Mouse (Mus musculus) liver, adult 2 months (tissue): ENCODE measurements around the gene Rrp12. TPM values are rescaled to one million over a fixed set of nuclear protein-coding genes. Genes with fewer than 3 reads are reported as not detected.

Experiments used
- DNase-seq: peaks from one replicate; pipeline ENCODE4 v3.0.0-alpha.2; 2011; ENCODE audit warnings: low read depth, low spot score; ENCODE audit errors: extremely low read depth
- H3K27ac ChIP-seq: fragments of 200-500 bp; replicated peaks from 2 replicates; pipeline ENCODE4 v1.5.1; 2012; ENCODE audit warnings: low read depth, mild to moderate bottlenecking, control low read depth, inconsistent platforms, low read length; ENCODE audit not compliant: insufficient read depth
- H3K27me3 ChIP-seq: fragments of 200-500 bp; 2 replicates; pipeline ENCODE4 v1.6.1; 2012; ENCODE audit warnings: mild to moderate bottlenecking, moderate library complexity, low read length, inconsistent platforms; ENCODE audit not compliant: control insufficient read depth, insufficient read depth
- H3K36me3 ChIP-seq: fragments of 200-500 bp; 2 replicates; pipeline ENCODE4 v1.6.1; 2012; ENCODE audit warnings: low read length, inconsistent platforms; ENCODE audit not compliant: control insufficient read depth, insufficient read depth
- H3K4me1 ChIP-seq: fragments of 200-500 bp; 2 replicates; pipeline ENCODE4 v1.6.1; 2011; ENCODE audit warnings: low read length; ENCODE audit not compliant: control insufficient read depth, insufficient read depth
- H3K4me3 ChIP-seq: fragments of 200-500 bp; 2 replicates; pipeline ENCODE4 v1.5.1; 2011; ENCODE audit warnings: low read depth, mild to moderate bottlenecking, control low read depth, low read length, moderate library complexity; ENCODE audit not compliant: insufficient read depth
- H3K79me2 ChIP-seq: fragments of 200-500 bp; 2 replicates; pipeline ENCODE4 v1.6.1; 2012; ENCODE audit warnings: inconsistent platforms, mild to moderate bottlenecking, low read length, moderate library complexity; ENCODE audit not compliant: control insufficient read depth, insufficient read depth
- H3K9ac ChIP-seq: fragments of 200-500 bp; 2 replicates; pipeline ENCODE4 v1.6.1; 2012; ENCODE audit warnings: low read depth, mild to moderate bottlenecking, control low read depth, inconsistent platforms, low read length
- CTCF ChIP-seq: fragments of 200-500 bp; IDR thresholded peaks from 2 replicates; pipeline ENCODE4 v1.5.1; 2011; ENCODE audit warnings: low read depth, low read length, control low read depth
- POLR2A ChIP-seq: fragments of 200-500 bp; IDR thresholded peaks from 2 replicates; pipeline ENCODE4 v1.6.1; 2011; ENCODE audit warnings: low read length, control low read depth; ENCODE audit not compliant: insufficient read depth; ENCODE audit errors: extremely low read depth
- WGBS: fragments of 180-500 bp; shearing (Covaris S2); methylation state at CpG from one replicate; pipeline ENCODE4 v1.1.7; 2018; 5-methylcytosine and 5-hydroxymethylcytosine counted together
- polyA plus RNA-seq: library from polyadenylated mRNA; depleted of rRNA; stranded (reverse); fragments of >200 nt; gene quantifications from 2 replicates; pipeline ENCODE4 v1.2.3, GENCODE M21; 2012
- total RNA-seq: library from RNA; depleted of rRNA; stranded (reverse); fragments of >200 nt; gene quantifications from 2 replicates; pipeline ENCODE4 v1.2.3, GENCODE M21; 2014

Gene Rrp12
- total and polyA plus RNA-seq, 2 experiments = 1.4 to 4.1 TPM

GRCm38 (mm10) chr19:41844345-41844744 is 51.6 kb downstream of the Rrp12 start:
- Histone ChIP-seq H3K27ac (no peak overlapping the region), H3K79me2 (no peaks in the 10 kb centered on the region; the same call in 1 of the 2 replicates), H3K4me3 (no peak overlapping the region), H3K9ac (no peak overlapping the region), H3K36me3 (no peaks in the 10 kb centered on the region), H3K27me3 (no peaks in the 10 kb centered on the region), H3K4me1 (peaks cover 3% of the 10 kb centered on the region)
- no peak for DNase-seq
- TF ChIP-seq POLR2A = no peak
- TF ChIP-seq CTCF = peak; percentile 10; the same call in 1 of the 2 replicates
- WGBS = 90% methylated on average over 6 of the region's 6 CpGs

- Histone ChIP-seq H3K27me3 (no peaks in the 10 kb centered on the region), H3K9ac (no peak overlapping the region), H3K36me3 (no peaks in the 10 kb centered on the region), H3K4me3 (no peak overlapping the region), H3K79me2 (no peaks in the 10 kb centered on the region; the same call in 1 of the 2 replicates), H3K27ac (no peak overlapping the region), H3K4me1 (peaks cover 9% of the 10 kb centered on the region)
- DNase-seq = no peak
- WGBS = 86% methylated on average over 4 of the region's 4 CpGs
- TF ChIP-seq POLR2A (no peak), CTCF (no peak)
Measured at GRCm38 (mm10) chr19:41842706-41843105, 53.3 kb downstream of the Rrp12 start.

- Histone ChIP-seq H3K36me3 (no peaks in the 10 kb centered on the region), H3K27ac (no peak overlapping the region), H3K79me2 (no peaks in the 10 kb centered on the region; the same call in 1 of the 2 replicates), H3K4me3 (no peak overlapping the region), H3K4me1 (peaks cover 14% of the 10 kb centered on the region), H3K9ac (no peak overlapping the region), H3K27me3 (no peaks in the 10 kb centered on the region)
- DNase-seq = no peak
- 97% methylated on average over 4 of the region's 4 CpGs for WGBS
- TF ChIP-seq POLR2A = no peak
- no peak for TF ChIP-seq CTCF
Measured at GRCm38 (mm10) chr19:41842196-41842595, 53.8 kb downstream of the Rrp12 start.

- H3K36me3 ChIP-seq = no peaks in the 10 kb centered on the region
- H3K9ac ChIP-seq = no peak overlapping the region
- DNase-seq = no peak
- H3K4me3 ChIP-seq = no peak overlapping the region
- H3K27me3 ChIP-seq = no peaks in the 10 kb centered on the region
- 76% methylated on average over 7 of the region's 7 CpGs for WGBS
- H3K79me2 ChIP-seq = no peaks in the 10 kb centered on the region; the same call in 1 of the 2 replicates
- H3K4me1 ChIP-seq = peaks cover 14% of the 10 kb centered on the region
- TF ChIP-seq POLR2A (no peak), CTCF (no peak)
- H3K27ac ChIP-seq = no peak overlapping the region
Measured at GRCm38 (mm10) chr19:41841105-41841750, 54.7 kb downstream of the Rrp12 start.

GRCm38 (mm10) chr19:41839685-41840084 is 56.3 kb downstream of the Rrp12 start:
- H3K9ac ChIP-seq = no peak overlapping the region
- DNase-seq = no peak
- no peaks in the 10 kb centered on the region for H3K36me3 ChIP-seq
- WGBS = 81% methylated on average over 3 of the region's 3 CpGs
- no peak overlapping the region for H3K4me3 ChIP-seq
- H3K27ac ChIP-seq = no peak overlapping the region
- no peaks in the 10 kb centered on the region for H3K79me2 ChIP-seq
- no peaks in the 10 kb centered on the region for H3K27me3 ChIP-seq
- peaks cover 12% of the 10 kb centered on the region for H3K4me1 ChIP-seq
- TF ChIP-seq POLR2A (no peak), CTCF (no peak)

- no peaks in the 10 kb centered on the region for H3K27me3 ChIP-seq
- peak overlapping the region; percentile 93 for H3K27ac ChIP-seq
- no peaks in the 10 kb centered on the region for H3K36me3 ChIP-seq
- no peak overlapping the region for H3K9ac ChIP-seq
- TF ChIP-seq CTCF (no peak), POLR2A (no peak)
- DNase-seq = peak; percentile 97
- 22% methylated on average over 6 of the region's 6 CpGs for WGBS
- peaks cover 12% of the 10 kb centered on the region for H3K4me1 ChIP-seq
- peak overlapping the region; percentile 21; the same call in 1 of the 2 replicates for H3K4me3 ChIP-seq
- H3K79me2 ChIP-seq = no peaks in the 10 kb centered on the region
Measured at GRCm38 (mm10) chr19:41838808-41839207, 57.2 kb downstream of the Rrp12 start.
